Mouse (Mus musculus): ENCODE measurements around the gene Pdlim4.
A peak's percentile ranks its signal among the peaks of the same experiment; 100 is the strongest.

The Pdlim4 gene

GRCm38 (mm10) chr11:54090091-54090879, 21.5 kb upstream of the Pdlim4 start:
- no peak for DNase-seq

- peak in 1 of 2 experiments; percentile 59 for DNase-seq
Measured at GRCm38 (mm10) chr11:54088947-54089317, 20.1 kb upstream of the Pdlim4 start.

GRCm38 (mm10) chr11:54088253-54088946, 19.6 kb upstream of the Pdlim4 start:
- DNase-seq, result no peak

- no peak for DNase-seq
Measured at GRCm38 (mm10) chr11:54085816-54086215, 17.0 kb upstream of the Pdlim4 start.

- no peak for DNase-seq
Measured at GRCm38 (mm10) chr11:54084976-54085375, 16.2 kb upstream of the Pdlim4 start.

GRCm38 (mm10) chr11:54082725-54083124, 13.9 kb upstream of the Pdlim4 start:
- peak in 1 of 2 experiments; percentile 47 for DNase-seq

- DNase-seq, result peak; percentile 68 to 79
Measured at GRCm38 (mm10) chr11:54080435-54080834, 11.6 kb upstream of the Pdlim4 start.

- no peak for DNase-seq
Measured at GRCm38 (mm10) chr11:54076101-54076500, 7.3 kb upstream of the Pdlim4 start.

- DNase-seq, result no peak
Measured at GRCm38 (mm10) chr11:54075353-54075752, 6.5 kb upstream of the Pdlim4 start.

- no peak for DNase-seq
Measured at GRCm38 (mm10) chr11:54073291-54073690, 4.5 kb upstream of the Pdlim4 start.

GRCm38 (mm10) chr11:54071726-54072445, 3.1 kb upstream of the Pdlim4 start:
- no peak for DNase-seq

- DNase-seq, result no peak
Measured at GRCm38 (mm10) chr11:54067996-54068519, 756 bp downstream of the Pdlim4 start.

GRCm38 (mm10) chr11:54067318-54067995, 1.4 kb downstream of the Pdlim4 start:
- DNase-seq, result no peak

- no peak for DNase-seq
Measured at GRCm38 (mm10) chr11:54066400-54066799, 2.4 kb downstream of the Pdlim4 start.

GRCm38 (mm10) chr11:54065915-54066178, 3.0 kb downstream of the Pdlim4 start:
- DNase-seq, result no peak

- DNase-seq, result no peak
Measured at GRCm38 (mm10) chr11:54065106-54065914, 3.5 kb downstream of the Pdlim4 start.

- no peak for DNase-seq
Measured at GRCm38 (mm10) chr11:54064412-54064978, 4.3 kb downstream of the Pdlim4 start.

- no peak for DNase-seq
Measured at GRCm38 (mm10) chr11:54063472-54063775, 5.4 kb downstream of the Pdlim4 start.

- DNase-seq, result peak in 1 of 2 experiments; percentile 58
Measured at GRCm38 (mm10) chr11:54062753-54063471, 5.9 kb downstream of the Pdlim4 start.

- DNase-seq, result no peak
Measured at GRCm38 (mm10) chr11:54062086-54062752, 6.6 kb downstream of the Pdlim4 start.

- DNase-seq, result no peak
Measured at GRCm38 (mm10) chr11:54060316-54060715, 8.5 kb downstream of the Pdlim4 start.

All from thymus, adult 18-20 months (tissue).